Mouse (Mus musculus) intestine, postnatal 0 days (tissue): ENCODE measurements around the gene Gm20696. TPM values are rescaled to one million over a fixed set of nuclear protein-coding genes. Genes with fewer than 3 reads are reported as not detected.

ENCODE experiments used
- ATAC-seq: fragments of 200-750 bp; cut with Nextera tagmentation; 2 replicates; pipeline ENCODE4 v1.8.0; 2017; ENCODE audit warnings: mild to moderate bottlenecking, moderate TSS enrichment, moderate library complexity
- H3K27ac ChIP-seq: fragments of 300-500 bp; sonication (generic); 2 replicates; pipeline ENCODE4 v1.5.1; 2014; ENCODE audit warnings: mild to moderate bottlenecking, low read depth, low read length, moderate library complexity
- H3K27me3 ChIP-seq: fragments of 300-500 bp; sonication (generic); replicated peaks from 2 replicates; pipeline ENCODE4 v1.6.1; 2014; ENCODE audit warnings: low read length, mixed read lengths; ENCODE audit not compliant: control insufficient read depth, insufficient read depth
- H3K36me3 ChIP-seq: fragments of 300-500 bp; sonication (generic); 2 replicates; pipeline ENCODE4 v1.6.1; 2014; ENCODE audit warnings: mild to moderate bottlenecking, moderate library complexity; ENCODE audit not compliant: control insufficient read depth, insufficient read depth
- H3K4me1 ChIP-seq: fragments of 300-500 bp; sonication (generic); replicated peaks from 2 replicates; pipeline ENCODE4 v1.6.1; 2014; ENCODE audit warnings: antibody characterized with exemption, low read length, mixed read lengths; ENCODE audit not compliant: control insufficient read depth, insufficient read depth
- H3K4me2 ChIP-seq: fragments of 300-500 bp; sonication (generic); replicated peaks from 2 replicates; pipeline ENCODE4 v1.6.1; 2014; ENCODE audit warnings: low read depth, mild to moderate bottlenecking, moderate library complexity
- H3K4me3 ChIP-seq: fragments of 300-500 bp; sonication (generic); 2 replicates; pipeline ENCODE4 v1.5.1; 2014; ENCODE audit warnings: low read depth, low read length
- H3K9ac ChIP-seq: fragments of 300-500 bp; sonication (generic); 2 replicates; pipeline ENCODE4 v1.6.1; 2014; ENCODE audit warnings: mild to moderate bottlenecking, low read depth, low read length
- H3K9me3 ChIP-seq: fragments of 300-500 bp; sonication (generic); 2 replicates; pipeline ENCODE4 v1.6.1; 2016; ENCODE audit warnings: mixed run types; ENCODE audit not compliant: control insufficient read depth
- CTCF ChIP-seq: sonication (generic); IDR thresholded peaks from 2 replicates; pipeline ENCODE4 v1.5.1; 2016; ENCODE audit warnings: low read depth, mild to moderate bottlenecking, control low read depth, antibody characterized with exemption, moderate library complexity
- WGBS: fragments of 180-500 bp; shearing (Covaris S2); extraction: QIAGEN DNeasy Blood & Tissue Kit; methylation state at CpG from one replicate; pipeline ENCODE4 v1.1.7; 2014; 5-methylcytosine and 5-hydroxymethylcytosine counted together
- polyA plus RNA-seq: library from polyadenylated mRNA; unstranded; fragments of >200 nt; fragmentation: Nextera tagmentation; extraction: Ambion mirVana; gene quantifications from 2 replicates; pipeline ENCODE4 v1.2.1, GENCODE M21; 2015

The Gm20696 gene
- polyA plus RNA-seq, 1 experiment from 2014 or later: 1.4 TPM

- H3K36me3 ChIP-seq: no peaks in the 10 kb centered on the region
- peak; percentile 20 for TF ChIP-seq CTCF
- H3K9me3 ChIP-seq: no peaks in the 10 kb centered on the region
- no peak overlapping the region for H3K27ac ChIP-seq
- H3K27me3 ChIP-seq: no peaks in the 10 kb centered on the region
- no peaks in the 10 kb centered on the region for H3K4me1 ChIP-seq
- peak overlapping the region; percentile 98 for H3K4me2 ChIP-seq
- no peak overlapping the region for H3K9ac ChIP-seq
- no peak overlapping the region for H3K4me3 ChIP-seq
- 47% methylated on average over 8 of the region's 8 CpGs for WGBS
- no peak for ATAC-seq
Observed at GRCm38 (mm10) chr6:99667290-99667689, 693 bp upstream of the Gm20696 start.

GRCm38 (mm10) chr6:99665457-99666317 lies 910 bp downstream of the Gm20696 start:
- peak overlapping the region; percentile 73 for H3K27ac ChIP-seq
- WGBS: 26% methylated on average over 16 of the region's 16 CpGs
- no peaks in the 10 kb centered on the region for H3K27me3 ChIP-seq
- no peak for ATAC-seq
- peak overlapping the region; percentile 77 for H3K4me3 ChIP-seq
- H3K36me3 ChIP-seq: no peaks in the 10 kb centered on the region
- no peak for TF ChIP-seq CTCF
- no peaks in the 10 kb centered on the region for H3K4me1 ChIP-seq
- H3K9ac ChIP-seq: peak overlapping the region; percentile 66
- H3K4me2 ChIP-seq: peak overlapping the region; percentile 98
- no peaks in the 10 kb centered on the region for H3K9me3 ChIP-seq

GRCm38 (mm10) chr6:99663232-99663631 lies 3.4 kb downstream of the Gm20696 start:
- Histone ChIP-seq H3K4me2 (no peak overlapping the region), H3K9ac (no peak overlapping the region), H3K27ac (no peak overlapping the region), H3K9me3 (no peaks in the 10 kb centered on the region), H3K4me3 (no peak overlapping the region), H3K27me3 (no peaks in the 10 kb centered on the region), H3K4me1 (no peaks in the 10 kb centered on the region), H3K36me3 (no peaks in the 10 kb centered on the region)
- 84% methylated on average over 8 of the region's 8 CpGs for WGBS
- ATAC-seq: no peak
- TF ChIP-seq CTCF: no peak

GRCm38 (mm10) chr6:99660443-99660842 lies 6.2 kb downstream of the Gm20696 start:
- Histone ChIP-seq H3K4me3 (no peak overlapping the region), H3K9ac (no peak overlapping the region), H3K4me1 (no peaks in the 10 kb centered on the region), H3K27ac (no peak overlapping the region; the same call in 1 of the 2 replicates), H3K27me3 (no peaks in the 10 kb centered on the region), H3K36me3 (no peaks in the 10 kb centered on the region), H3K4me2 (no peak overlapping the region), H3K9me3 (no peaks in the 10 kb centered on the region)
- TF ChIP-seq CTCF: no peak
- 45% methylated on average over 3 of the region's 3 CpGs for WGBS
- ATAC-seq: no peak

- no peak overlapping the region for H3K4me2 ChIP-seq
- H3K9me3 ChIP-seq: no peaks in the 10 kb centered on the region
- ATAC-seq: no peak
- no peak overlapping the region for H3K27ac ChIP-seq
- no peaks in the 10 kb centered on the region for H3K27me3 ChIP-seq
- H3K4me1 ChIP-seq: no peaks in the 10 kb centered on the region
- no peaks in the 10 kb centered on the region for H3K36me3 ChIP-seq
- 87% methylated on average over 10 of the region's 10 CpGs for WGBS
- H3K4me3 ChIP-seq: no peak overlapping the region
- TF ChIP-seq CTCF: no peak
- H3K9ac ChIP-seq: no peak overlapping the region
Observed at GRCm38 (mm10) chr6:99658586-99658985, 8.0 kb downstream of the Gm20696 start.

GRCm38 (mm10) chr6:99656088-99656487 lies 10.5 kb downstream of the Gm20696 start:
- H3K36me3 ChIP-seq: no peaks in the 10 kb centered on the region
- no peak for ATAC-seq
- H3K9ac ChIP-seq: no peak overlapping the region
- no peak overlapping the region for H3K27ac ChIP-seq
- H3K4me2 ChIP-seq: no peak overlapping the region
- H3K4me1 ChIP-seq: no peaks in the 10 kb centered on the region
- H3K27me3 ChIP-seq: no peaks in the 10 kb centered on the region
- no peak overlapping the region for H3K4me3 ChIP-seq
- H3K9me3 ChIP-seq: no peaks in the 10 kb centered on the region
- no peak for TF ChIP-seq CTCF
- WGBS: 89% methylated on average over 2 of the region's 2 CpGs
